Mouse (Mus musculus) cerebellum, adult 2 months (tissue): ENCODE measurements around the gene Nfkb1.
A peak's percentile ranks its signal among the peaks of the same experiment; 100 is the strongest.

Experiments used
- CTCF ChIP-seq: fragments of 200-500 bp; IDR thresholded peaks from 2 replicates; pipeline ENCODE4 v1.5.1; 2011; ENCODE audit warnings: low read depth, mild to moderate bottlenecking, control low read depth, low read length, moderate library complexity, borderline replicate concordance; ENCODE audit not compliant: insufficient read depth
- POLR2A ChIP-seq: fragments of 200-500 bp; IDR thresholded peaks from 2 replicates; pipeline ENCODE4 v1.6.1; 2011; ENCODE audit warnings: low read length, control low read depth, borderline replicate concordance; ENCODE audit not compliant: insufficient read depth

- TF ChIP-seq CTCF (peak; percentile 61), POLR2A (no peak)
These were observed 40.1 kb upstream of the Nfkb1 start for GRCm38 (mm10) chr3:135731292-135732047.
